Mouse (Mus musculus): ENCODE data around the gene Caps2.

- no peak for TF ChIP-seq CTCF (IDR thresholded peaks at IDR 0.05)
- TF ChIP-seq POLR2A (IDR thresholded peaks at IDR 0.05; ENCODE audit: insufficient read depth, low read depth, low read length) = no peak
These were observed 84.9 kb downstream of the Caps2 start for GRCm38 (mm10) chr10:112248273-112248672.

Data from heart, adult 2 months (tissue).